Mouse (Mus musculus) gastrocnemius, postnatal 14 days (tissue): ENCODE measurements around the gene Adcy1. TPM values are rescaled to one million over a fixed set of nuclear protein-coding genes. Genes with fewer than 3 reads are reported as not detected.
"Not testable (repeated sequence)": the region's sequence is repeated elsewhere in the genome, so short reads cannot be mapped to it uniquely, and the experiment has no call there.

Experiments
- DNase-seq: peaks from one replicate; pipeline ENCODE4 v3.0.0; 2021; ENCODE audit warnings: mixed read lengths
- intact Hi-C: fragments of 180-260 bp; cut with DNase I; formaldehyde crosslinking; loops from one replicate; pipeline ENCODE4 v1.15.1; 2025; ENCODE audit warnings: low total_unique reads
- total RNA-seq, 2 experiments: library from RNA; stranded (reverse); gene quantifications; 2 replicates each; pipeline ENCODE4 v1.2.3; 2021

The Adcy1 gene
- total RNA-seq, 2 experiments from 2014 or later: 1.1 to 2.5 TPM

- intact Hi-C loops: no loop called here
- DNase-seq: no peak
Measured at GRCm38 (mm10) chr11:7202206-7202605, 138.9 kb downstream of the Adcy1 start.

- intact Hi-C loops: no loop called here
- DNase-seq: no peak
Measured at GRCm38 (mm10) chr11:7203846-7204245, 140.6 kb downstream of the Adcy1 start.

- DNase-seq: peak; percentile 80
- intact Hi-C loops: loop anchor here (5.0 to 10.0 kb wide), 4 partner anchors 357 to 1197 kb away; no protein-coding TSS in a partner anchor
Measured at GRCm38 (mm10) chr11:7210343-7210742, 147.1 kb downstream of the Adcy1 start.

GRCm38 (mm10) chr11:7211211-7211610, 147.9 kb downstream of the Adcy1 start:
- no peak for DNase-seq
- intact Hi-C loops: loop anchor here (5.0 to 10.0 kb wide), 4 partner anchors 356 to 1196 kb away; no protein-coding TSS in a partner anchor

- DNase-seq: no peak
- intact Hi-C loops: loop anchor here (5.0 to 10.0 kb wide), 4 partner anchors 355 to 1195 kb away; no protein-coding TSS in a partner anchor
Measured at GRCm38 (mm10) chr11:7212126-7212798, 149.0 kb downstream of the Adcy1 start.

- intact Hi-C loops: loop anchor here (5.0 to 10.0 kb wide), 4 partner anchors 354 to 1194 kb away; no protein-coding TSS in a partner anchor
- no peak for DNase-seq
Measured at GRCm38 (mm10) chr11:7213161-7213500, 149.8 kb downstream of the Adcy1 start.

- DNase-seq: peak; percentile 68
- intact Hi-C loops: loop anchor here (5.0 to 10.0 kb wide), 4 partner anchors 354 to 1194 kb away; no protein-coding TSS in a partner anchor
Measured at GRCm38 (mm10) chr11:7213501-7214341, 150.4 kb downstream of the Adcy1 start, which contains the start of gene Igfbp3. Gene Igfbp3, minus strand, starts transcription at chr11:7213923.

- intact Hi-C loops: loop anchor here (5.0 to 10.0 kb wide), 4 partner anchors 353 to 1193 kb away; no protein-coding TSS in a partner anchor
- DNase-seq: no peak
Measured at GRCm38 (mm10) chr11:7214342-7214660, 151.0 kb downstream of the Adcy1 start.

- intact Hi-C loops: loop anchor here (5.0 to 10.0 kb wide), 6 partner anchors 123 to 1193 kb away; no protein-coding TSS in a partner anchor
- DNase-seq: peak; percentile 64
Measured at GRCm38 (mm10) chr11:7214761-7215160, 151.5 kb downstream of the Adcy1 start.

- intact Hi-C loops: loop anchor here (5.0 to 10.0 kb wide), 3 partner anchors 122 to 1032 kb away; no protein-coding TSS in a partner anchor
Measured at GRCm38 (mm10) chr11:7215703-7216102, 152.4 kb downstream of the Adcy1 start.

GRCm38 (mm10) chr11:7221826-7222225, 158.5 kb downstream of the Adcy1 start:
- DNase-seq, intact Hi-C loops: not testable (repeated sequence)

More at GRCm38 (mm10) chr11:7215703-7216102, 152.4 kb downstream of the Adcy1 start:
- DNase-seq: peak; percentile 77

- peak; percentile 16 for DNase-seq
- intact Hi-C loops: no loop called here
Measured at GRCm38 (mm10) chr11:7226200-7226599, 162.9 kb downstream of the Adcy1 start.

- DNase-seq: no peak
- intact Hi-C loops: no loop called here
Measured at GRCm38 (mm10) chr11:7226810-7227550, 163.7 kb downstream of the Adcy1 start.

- intact Hi-C loops: no loop called here
- no peak for DNase-seq
Measured at GRCm38 (mm10) chr11:7228107-7228506, 164.8 kb downstream of the Adcy1 start.

Other genes with a start within 250 kb of the Adcy1 start
- gene Gm11983, start 225.8 kb upstream of the Adcy1 start, total RNA-seq: not detected
- gene Gm11985, start 125.1 kb downstream of the Adcy1 start, total RNA-seq: not detected
- gene Igfbp1, start 134.3 kb downstream of the Adcy1 start, total RNA-seq: not detected
- gene Igfbp3, start 150.4 kb downstream of the Adcy1 start, total RNA-seq: 10 to 100 TPM; 58.5 to 67.5 TPM